7 mouse cellular contexts compared by ENCODE assay signal in the genomic region with DNA sequence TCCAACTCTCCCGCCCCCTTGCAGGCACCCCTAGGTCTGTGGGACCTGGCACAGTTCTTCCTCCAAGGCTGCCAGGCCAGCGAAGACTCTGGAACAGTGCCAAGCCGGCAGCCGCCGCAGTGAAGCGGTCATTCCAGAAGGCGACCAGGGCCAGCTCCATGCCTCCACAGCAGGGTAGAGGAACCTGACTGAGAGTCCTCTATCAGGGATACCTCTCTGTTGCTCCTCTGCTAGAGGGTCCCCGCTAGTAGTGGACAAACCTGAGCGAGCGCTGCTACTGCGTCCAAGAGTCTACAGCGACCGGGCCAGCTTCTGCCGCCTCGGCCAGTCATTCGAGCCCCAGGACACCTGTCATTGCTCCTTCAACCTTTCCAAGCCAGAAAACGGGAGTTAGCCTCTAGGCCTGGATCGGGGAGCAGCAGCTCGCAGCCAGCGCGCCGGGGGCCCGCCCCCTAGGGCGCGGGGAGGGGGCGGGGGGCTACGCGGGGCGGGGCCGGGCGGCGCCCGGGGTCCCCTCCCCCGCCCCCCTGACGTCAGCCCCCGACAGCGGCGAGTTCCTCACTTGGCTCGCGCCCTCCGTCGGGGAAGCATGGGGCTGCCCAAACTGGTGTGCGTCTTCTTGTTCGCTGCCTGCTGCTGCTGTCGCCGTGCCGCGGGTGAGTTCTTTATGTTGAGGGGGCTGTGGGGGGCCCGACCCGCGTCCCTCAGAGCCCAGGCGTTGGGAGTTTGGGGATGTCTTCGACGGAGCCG. TPM values are rescaled to one million over a fixed set of nuclear protein-coding genes. Genes with fewer than 3 reads are reported as not detected.
DNase-seq lines count a peak whose midpoint lies in the region; ATAC-seq and TF ChIP-seq lines count a peak whose summit lies in the region.

Mcam (plus strand) TSS at position 369 of the 750 bp plus-strand sequence.

- H3K27ac ChIP-seq in ES-E14 (ENCODE audit: insufficient read depth, low read depth, low read length, poor library complexity, severe bottlenecking): no peak within 1 kb of the TSS
- 0 out of 2 replicates have a peak within 1 kb of the TSS, but pooled peaks have one; percentile 31 for H3K27ac ChIP-seq in embryonic facial prominence, embryonic 12.5 days
- H3K27ac ChIP-seq in heart, embryonic 13.5 days (replicated peaks): peak within 1 kb of the TSS; percentile 97
- H3K27ac ChIP-seq in kidney, postnatal 0 days: peak within 1 kb of the TSS; percentile 88
- peak within 1 kb of the TSS; percentile 81 for H3K27ac ChIP-seq in lung, embryonic 14.5 days (ENCODE audit: low read depth)

- WGBS in embryonic facial prominence, embryonic 12.5 days: 1% methylated on average over 37 of the region's 55 CpGs
- under 1% methylated on average over 54 of the region's 55 CpGs for WGBS in heart, embryonic 13.5 days
- under 1% methylated on average over 47 of the region's 55 CpGs for WGBS in kidney, postnatal 0 days
- WGBS in lung, embryonic 14.5 days: under 1% methylated on average over 53 of the region's 55 CpGs

- in situ Hi-C loops in ES-E14 (cut with MboI; ENCODE audit: low sequenced_read_pairs in 2 of 2, unreplicated experiment in 2 of 2): no loop called here

- H3K36me3 ChIP-seq in ES-E14 (ENCODE audit: control insufficient read depth, insufficient read depth, low read length, poor library complexity, severe bottlenecking): peaks cover 9% of the 10 kb centered on the region
- no peaks in the 10 kb centered on the region for H3K36me3 ChIP-seq in embryonic facial prominence, embryonic 12.5 days
- peaks cover 31% of the 10 kb centered on the region for H3K36me3 ChIP-seq in heart, embryonic 13.5 days
- H3K36me3 ChIP-seq in kidney, postnatal 0 days (ENCODE audit: insufficient read depth, low read length): 0 out of 2 replicates have a peak, but pooled peaks cover 3% of the 10 kb centered on the region
- H3K36me3 ChIP-seq in lung, embryonic 14.5 days (ENCODE audit: insufficient read depth): peaks cover 21% of the 10 kb centered on the region

- H3K4me3 ChIP-seq in ES-E14 (ENCODE audit: insufficient read depth in 1 of 2, low read depth in 1 of 2, low read length in 2 of 2, poor library complexity in 1 of 2, severe bottlenecking in 1 of 2): peak within 1 kb of the TSS; percentile 72 to 94
- H3K4me3 ChIP-seq in embryonic facial prominence, embryonic 12.5 days: peak within 1 kb of the TSS; percentile 57
- peak within 1 kb of the TSS; percentile 94 for H3K4me3 ChIP-seq in heart, embryonic 13.5 days
- H3K4me3 ChIP-seq in kidney, postnatal 0 days (replicated peaks; ENCODE audit: low read depth, low read length): peak within 1 kb of the TSS; percentile 54
- H3K4me3 ChIP-seq in lung, embryonic 14.5 days (ENCODE audit: low read depth, low read length): peak within 1 kb of the TSS; percentile 61

- DNase-seq in ES-E14 (ENCODE audit: low read depth, low spot score): no peak
- DNase-seq in adrenal gland, postnatal 10 days: peak; percentile 88
- DNase-seq in kidney, postnatal 0 days (ENCODE audit: low spot score): peak; percentile 81
- peak; percentile 79 for DNase-seq in lung, embryonic 14.5 days
- peak; percentile 81 for DNase-seq in retina, postnatal 1 day

- H3K4me1 ChIP-seq in ES-E14 (ENCODE audit: control insufficient read depth in 2 of 2, insufficient read depth in 2 of 2, low read length in 2 of 2, poor library complexity in 1 of 2): peaks cover 2 to 44% of the 10 kb centered on the region in 2 experiments; a peak in 2 of 4 replicates
- peaks cover 46% of the 10 kb centered on the region for H3K4me1 ChIP-seq in embryonic facial prominence, embryonic 12.5 days
- peaks cover 83% of the 10 kb centered on the region for H3K4me1 ChIP-seq in heart, embryonic 13.5 days
- peaks cover 35% of the 10 kb centered on the region for H3K4me1 ChIP-seq in kidney, postnatal 0 days (replicated peaks; ENCODE audit: insufficient read depth, low read length)
- H3K4me1 ChIP-seq in lung, embryonic 14.5 days (ENCODE audit: insufficient read depth): peaks cover 20% of the 10 kb centered on the region

- peak; percentile 24; the same call in 1 of the 2 replicates for TF ChIP-seq CTCF in kidney, postnatal 0 days (IDR thresholded peaks at IDR 0.05; ENCODE audit: low read depth)
- peak; percentile 18; the same call in 1 of the 2 replicates for TF ChIP-seq CTCF in lung, embryonic 14.5 days (IDR thresholded peaks at IDR 0.05; ENCODE audit: low read depth)

- H3K27me3 ChIP-seq in embryonic facial prominence, embryonic 12.5 days: peaks cover 47% of the 10 kb centered on the region
- no peaks in the 10 kb centered on the region for H3K27me3 ChIP-seq in heart, embryonic 13.5 days (replicated peaks)
- H3K27me3 ChIP-seq in kidney, postnatal 0 days (ENCODE audit: insufficient read depth, low read length): no peaks in the 10 kb centered on the region
- peaks cover 8% of the 10 kb centered on the region for H3K27me3 ChIP-seq in lung, embryonic 14.5 days (ENCODE audit: insufficient read depth, low read length)

- H3K9me3 ChIP-seq in ES-E14 (ENCODE audit: control insufficient read depth, insufficient read depth, low read depth, low read length): no peaks in the 10 kb centered on the region
- no peaks in the 10 kb centered on the region for H3K9me3 ChIP-seq in embryonic facial prominence, embryonic 12.5 days
- H3K9me3 ChIP-seq in heart, embryonic 13.5 days: no peaks in the 10 kb centered on the region
- no peaks in the 10 kb centered on the region for H3K9me3 ChIP-seq in kidney, postnatal 0 days (replicated peaks; ENCODE audit: low read length)
- no peaks in the 10 kb centered on the region for H3K9me3 ChIP-seq in lung, embryonic 14.5 days (ENCODE audit: low read depth, low read length)

- ATAC-seq in embryonic facial prominence, embryonic 12.5 days (ENCODE audit: insufficient number of reproducible peaks, insufficient read depth, low FRiP score, low TSS enrichment): no peak
- ATAC-seq in heart, embryonic 13.5 days (ENCODE audit: extremely low read depth, insufficient number of reproducible peaks, low FRiP score, low TSS enrichment): peak; percentile 29; the same call in 1 of the 2 replicates
- ATAC-seq in kidney, postnatal 0 days (replicated peaks; ENCODE audit: low FRiP score, low read depth): peak; percentile 15; the same call in 1 of the 2 replicates
- peak; percentile 16 for ATAC-seq in lung, embryonic 14.5 days (ENCODE audit: insufficient read depth)

- peak within 1 kb of the TSS; percentile 40 for H3K9ac ChIP-seq in ES-E14 (ENCODE audit: insufficient read depth, low read depth, low read length, poor library complexity, severe bottlenecking)
- H3K9ac ChIP-seq in embryonic facial prominence, embryonic 12.5 days: peak within 1 kb of the TSS; percentile 61
- H3K9ac ChIP-seq in heart, embryonic 13.5 days: peak within 1 kb of the TSS; percentile 98
- H3K9ac ChIP-seq in kidney, postnatal 0 days (ENCODE audit: low read depth, low read length): peak within 1 kb of the TSS; percentile 69
- peak within 1 kb of the TSS; percentile 68 for H3K9ac ChIP-seq in lung, embryonic 14.5 days

- H3K4me2 ChIP-seq in embryonic facial prominence, embryonic 12.5 days (replicated peaks): peak within 1 kb of the TSS; percentile 89
- peak within 1 kb of the TSS; percentile 89 for H3K4me2 ChIP-seq in heart, embryonic 13.5 days
- H3K4me2 ChIP-seq in kidney, postnatal 0 days (ENCODE audit: low read length): peak within 1 kb of the TSS; percentile 81
- peak within 1 kb of the TSS; percentile 89 for H3K4me2 ChIP-seq in lung, embryonic 14.5 days

TF ChIP-seq in ES-E14, 5 proteins besides CTCF, POLR2A, EP300 and RAD21:
- TF ChIP-seq HCFC1 (IDR thresholded peaks at IDR 0.05; ENCODE audit: borderline replicate concordance, insufficient read depth, low read length) (0 out of 2 replicates have a peak, but pooled peaks have one; percentile 23), MAFK (IDR thresholded peaks at IDR 0.05; ENCODE audit: insufficient read depth, low read depth, low read length) (no peak), ZNF384 (IDR thresholded peaks at IDR 0.05; ENCODE audit: low read depth, low read length) (no peak), CHD2 (IDR thresholded peaks at IDR 0.05; ENCODE audit: low read depth, low read length) (no peak)

RNA-seq across cellular contexts. Expression of gene Mcam, which starts in this region (rescaled TPM):
- total RNA-seq in ES-E14 (2012; rRNA removed): 53.1 and 108 TPM in 2 replicates
- 100 to 1,000 TPM in 1 of 2 experiments, 10 to 100 TPM in 1; 85.0 to 114 TPM for total RNA-seq in adrenal gland, postnatal 10 days (2021)
- polyA plus RNA-seq in embryonic facial prominence, embryonic 12.5 days (2016; fragmentation: Nextera tagmentation; extraction: Ambion mirVana): 22.3 and 24.2 TPM in 2 replicates
- 112 and 127 TPM in 2 replicates for polyA plus RNA-seq in heart, embryonic 13.5 days (2015; fragmentation: Nextera tagmentation; extraction: Ambion mirVana)
- 46.3 and 46.6 TPM in 2 replicates for polyA plus RNA-seq in kidney, postnatal 0 days (2015; fragmentation: Nextera tagmentation; extraction: Ambion mirVana)
- 84.9 and 87.7 TPM in 2 replicates for polyA plus RNA-seq in lung, embryonic 14.5 days (2014; fragmentation: Nextera tagmentation; extraction: Ambion mirVana)

Comparison
In these comparisons a context has a peak if more than half of its experiments do, and no peak if none do; other contexts are left out.
1. H3K9ac ChIP-seq: peak in every context shown above with its lines; median percentile 98 in heart, embryonic 13.5 days; 69 in kidney, postnatal 0 days; 68 in lung, embryonic 14.5 days; 61 in embryonic facial prominence, embryonic 12.5 days; 40 in ES-E14.